9 mouse cellular contexts compared by ENCODE assay signal in genomic region chr9:75558360-75558759, GRCm38 (mm10). TPM values are rescaled to one million over a fixed set of nuclear protein-coding genes. Genes with fewer than 3 reads are reported as not detected.
DNase-seq lines count a peak whose midpoint lies in the region; ATAC-seq lines count a peak whose summit lies in the region.
"Had no signal": no experiment of that assay in that cellular context is flagged by ENCODE, and none has a peak within 500 bp of the region (broad histone marks: within the 10 kb centered on the region; RNA-seq: fewer than 3 reads in every experiment).

No protein-coding gene starts in this region.

- H3K4me3 ChIP-seq in forebrain, embryonic 14.5 days (ENCODE audit: low read depth, low read length), result peak overlapping the region; percentile 93
- peak overlapping the region; percentile 76 for H3K4me3 ChIP-seq in liver, embryonic 15.5 days (replicated peaks)

- H3K27me3 ChIP-seq in forebrain, embryonic 14.5 days (replicated peaks; ENCODE audit: control insufficient read depth, insufficient read depth, low read length), result no peaks in the 10 kb centered on the region
- H3K27me3 ChIP-seq in liver, embryonic 15.5 days, result no peaks in the 10 kb centered on the region

- no peak overlapping the region for H3K27ac ChIP-seq in forebrain, embryonic 14.5 days (ENCODE audit: low read depth, low read length)
- peak overlapping the region; percentile 88 for H3K27ac ChIP-seq in liver, embryonic 15.5 days (replicated peaks)

- peak overlapping the region; percentile 68 for H3K4me2 ChIP-seq in forebrain, embryonic 14.5 days (ENCODE audit: low read length)
- peak overlapping the region; percentile 86 for H3K4me2 ChIP-seq in liver, embryonic 15.5 days

- peaks cover 4% of the 10 kb centered on the region; the same call in 1 of the 2 replicates for H3K4me1 ChIP-seq in forebrain, embryonic 14.5 days (ENCODE audit: control insufficient read depth, insufficient read depth, low read length)
- peaks cover 40% of the 10 kb centered on the region for H3K4me1 ChIP-seq in liver, embryonic 15.5 days (replicated peaks)

- H3K36me3 ChIP-seq in forebrain, embryonic 14.5 days (ENCODE audit: control insufficient read depth, insufficient read depth, low read length), result no peaks in the 10 kb centered on the region
- no peaks in the 10 kb centered on the region for H3K36me3 ChIP-seq in liver, embryonic 15.5 days (replicated peaks)

- DNase-seq in embryo, embryonic 11 days, result peak; percentile 32
- no peak for DNase-seq in embryo, embryonic 10.5 days (ENCODE audit: low spot score)
- peak; percentile 30 for DNase-seq in 3134 (ENCODE audit: extremely low read depth, insufficient read length, low spot score)
- DNase-seq in forebrain, embryonic 14.5 days (ENCODE audit: low spot score), result no peak
- no peak for DNase-seq in ovary, postnatal 10 days (ENCODE audit: low spot score)
- no peak for DNase-seq in B cell, adult 2 months
- no peak for DNase-seq in spleen, postnatal 36 days (ENCODE audit: low spot score in 2 of 2)
- DNase-seq: thymus, postnatal 4 days had no signal

- H3K9ac ChIP-seq in forebrain, embryonic 14.5 days (ENCODE audit: low read length), result peak overlapping the region; percentile 85
- H3K9ac ChIP-seq in liver, embryonic 15.5 days, result peak overlapping the region; percentile 75

- H3K9me3 ChIP-seq in forebrain, embryonic 14.5 days (replicated peaks; ENCODE audit: control insufficient read depth, low read length), result no peaks in the 10 kb centered on the region
- no peaks in the 10 kb centered on the region for H3K9me3 ChIP-seq in liver, embryonic 15.5 days (replicated peaks)

- no peak for ATAC-seq in forebrain, embryonic 14.5 days
- no peak for ATAC-seq in liver, embryonic 15.5 days (ENCODE audit: insufficient read depth)

- WGBS in forebrain, embryonic 14.5 days, result 31% methylated on average over 3 of the region's 3 CpGs
- WGBS in liver, embryonic 15.5 days (ENCODE audit: insufficient replicate concordance), result 19% methylated on average over 3 of the region's 3 CpGs

RNA-seq across cellular contexts. Expression of gene Tmod3, which starts 1.1 kb away (rescaled TPM):
- 92.4 and 104 TPM in 2 replicates for polyA plus RNA-seq in forebrain, embryonic 14.5 days (2014; fragmentation: Nextera tagmentation; extraction: Ambion mirVana)
- 23.7 and 28.9 TPM in 2 replicates for polyA plus RNA-seq in liver, embryonic 15.5 days (2015; fragmentation: Nextera tagmentation; extraction: Ambion mirVana)

RNA-seq across cellular contexts. Expression of gene Tmod2, which starts 52.8 kb away (rescaled TPM):
- polyA plus RNA-seq in forebrain, embryonic 14.5 days (2014; fragmentation: Nextera tagmentation; extraction: Ambion mirVana), result 127 and 193 TPM in 2 replicates
- polyA plus RNA-seq in liver, embryonic 15.5 days (2015; fragmentation: Nextera tagmentation; extraction: Ambion mirVana), result 0.32 and 0.54 TPM in 2 replicates

Comparison
In these comparisons a context has a peak if more than half of its experiments do, and no peak if none do; other contexts are left out.
1. DNase-seq: peak in embryo, embryonic 11 days (single experiment) and 3134 (single experiment); none in embryo, embryonic 10.5 days (single experiment), forebrain, embryonic 14.5 days (single experiment), ovary, postnatal 10 days (single experiment), B cell, adult 2 months (0 of 2) and spleen, postnatal 36 days (0 of 2).
2. RNA of gene Tmod2, which starts 52.8 kb away (polyA plus RNA-seq): 127 to 193 TPM in forebrain, embryonic 14.5 days; 0.32 to 0.54 TPM in liver, embryonic 15.5 days; every median in the first group is over 10 times any median in the second.